Mouse (Mus musculus): Measurements from ENCODE around the gene Susd1.

Gene Susd1

DNA sequence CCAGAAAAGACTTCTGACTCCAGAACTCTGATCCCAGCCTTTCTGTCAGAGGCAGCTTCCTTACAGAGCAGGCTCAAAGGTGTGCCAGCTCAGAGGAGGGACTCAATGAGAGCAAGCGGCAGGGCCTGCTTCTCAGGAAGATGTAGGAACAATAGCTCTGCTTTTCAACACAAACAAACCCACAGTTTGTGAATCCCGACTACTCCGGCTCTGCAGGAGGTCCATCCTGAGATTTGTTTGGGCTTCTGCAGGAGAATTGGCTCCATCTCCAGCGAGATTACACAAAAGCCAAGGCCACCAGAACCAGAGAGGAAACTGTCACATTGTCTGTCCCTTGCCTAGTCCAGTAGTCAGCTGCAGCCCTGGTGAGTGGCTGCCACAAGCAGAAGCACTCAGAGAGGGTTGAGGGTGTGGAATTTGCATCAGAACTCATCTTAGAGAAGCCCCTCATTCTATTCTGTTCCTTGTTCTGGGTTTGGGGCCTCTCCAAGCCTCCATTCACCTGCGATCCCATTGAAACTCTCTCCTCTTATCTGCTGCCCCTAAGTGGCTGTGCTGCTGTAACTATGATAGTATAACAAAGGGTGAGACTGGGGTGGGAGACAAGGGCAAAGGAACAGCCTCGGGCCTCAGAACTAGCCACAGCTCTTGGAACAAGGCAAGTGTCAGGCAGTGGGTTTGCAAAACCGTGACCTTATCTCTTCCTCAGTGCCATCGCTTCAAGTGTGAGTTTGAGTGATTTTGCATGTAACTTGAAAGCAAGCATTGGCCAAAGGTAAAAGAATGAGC is 155.5 kb downstream of the Susd1 start:
- no peak for DNase-seq (ENCODE audit: low spot score)

DNA sequence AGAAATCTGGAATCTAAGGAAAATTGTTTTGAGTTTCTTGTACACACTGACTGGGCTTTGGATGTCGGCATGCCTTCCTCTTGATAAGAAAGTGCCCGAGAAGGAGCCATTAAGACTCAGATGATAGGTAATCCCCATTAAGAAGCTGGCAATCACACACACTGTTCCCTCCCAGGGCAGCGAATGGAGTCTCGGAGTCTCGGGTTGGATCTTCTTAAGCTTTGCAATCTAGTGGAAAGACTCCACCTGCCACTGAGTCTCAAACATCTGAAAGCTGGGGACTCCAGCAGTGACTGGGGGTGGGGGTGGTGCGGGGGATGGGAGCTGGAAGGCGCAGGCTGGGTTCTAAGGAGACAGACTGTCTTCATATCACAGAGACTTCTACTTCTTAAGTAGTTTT is 156.3 kb downstream of the Susd1 start:
- DNase-seq (ENCODE audit: low spot score), result no peak

DNA sequence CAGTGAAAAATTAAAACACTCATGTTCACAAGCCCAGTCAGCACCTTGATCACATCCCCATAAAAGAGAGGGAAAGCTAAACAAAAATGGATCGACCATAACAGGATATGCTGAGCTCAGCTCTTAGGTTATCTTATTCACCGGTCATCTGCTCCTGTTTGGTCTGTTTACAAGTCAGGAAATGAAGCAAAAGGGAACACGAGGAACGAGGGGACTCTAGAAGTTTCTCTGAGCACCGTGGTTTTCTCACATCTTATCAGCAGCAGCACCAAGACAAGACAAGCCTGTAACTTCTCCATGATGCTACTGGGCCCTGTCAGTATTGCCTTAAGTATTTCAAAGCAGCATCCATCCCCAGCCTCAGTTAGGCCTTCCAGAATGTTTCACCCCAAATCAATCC is 157.6 kb downstream of the Susd1 start:
- no peak for DNase-seq (ENCODE audit: low spot score)

DNA sequence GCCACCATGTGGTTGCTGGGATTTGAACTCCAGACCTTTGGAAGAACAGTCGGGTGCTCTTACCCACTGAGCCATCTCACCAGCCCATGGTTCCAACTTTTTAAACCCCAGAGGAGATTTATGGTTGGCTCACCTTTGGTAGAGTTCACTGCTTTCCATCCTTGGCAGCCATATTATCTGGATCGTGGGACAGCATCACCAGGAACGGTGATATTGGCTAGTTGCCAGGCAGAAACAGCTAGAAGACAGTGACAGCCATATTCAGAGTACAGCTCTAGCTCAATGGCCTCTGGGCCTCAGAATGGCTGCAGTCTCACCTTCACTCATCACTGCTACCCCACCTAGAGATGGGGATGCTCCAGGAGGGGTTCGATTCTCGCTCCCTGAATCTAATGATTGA is 159.3 kb downstream of the Susd1 start:
- DNase-seq (ENCODE audit: low spot score), result no peak

DNA sequence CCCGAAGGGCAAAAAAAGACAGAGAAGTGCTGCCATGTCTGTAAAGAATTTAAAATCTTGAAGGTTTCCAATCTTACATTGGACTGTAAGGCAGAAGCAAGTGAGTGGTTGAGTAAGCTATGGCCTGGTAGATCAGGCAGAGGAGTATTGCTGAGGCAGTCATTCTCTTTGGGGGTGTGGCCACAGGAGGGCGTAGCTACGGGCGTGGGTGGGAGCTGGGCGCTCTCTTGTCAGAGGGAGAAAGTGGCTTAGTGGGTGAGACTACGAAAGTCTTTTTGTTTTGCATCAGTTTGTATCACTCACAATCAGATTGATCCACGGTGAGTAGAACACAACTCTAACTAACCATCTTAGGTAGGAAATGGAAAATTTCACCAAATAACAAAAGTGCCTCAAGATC is 160.0 kb downstream of the Susd1 start:
- DNase-seq (ENCODE audit: low spot score), result no peak

DNA sequence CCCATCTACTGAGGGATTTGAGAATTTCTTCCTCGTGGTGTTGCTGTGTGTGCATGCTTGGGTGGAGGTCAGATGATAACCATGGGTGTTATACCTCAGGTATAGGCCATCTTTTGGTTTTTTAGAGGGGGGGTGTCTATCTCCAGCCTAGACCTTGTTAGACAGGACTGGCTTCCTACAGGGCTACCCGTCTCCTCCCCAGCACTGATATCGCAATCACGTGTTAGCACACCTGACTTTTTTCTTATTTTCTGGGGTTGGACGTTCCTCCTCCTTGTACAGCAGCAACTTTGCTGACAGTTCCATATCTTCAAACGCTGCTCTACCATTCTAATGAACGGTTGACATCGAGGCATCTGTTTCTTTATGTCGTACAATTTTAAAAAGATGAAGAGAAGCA is 160.5 kb downstream of the Susd1 start:
- DNase-seq (ENCODE audit: low spot score), result no peak

DNA sequence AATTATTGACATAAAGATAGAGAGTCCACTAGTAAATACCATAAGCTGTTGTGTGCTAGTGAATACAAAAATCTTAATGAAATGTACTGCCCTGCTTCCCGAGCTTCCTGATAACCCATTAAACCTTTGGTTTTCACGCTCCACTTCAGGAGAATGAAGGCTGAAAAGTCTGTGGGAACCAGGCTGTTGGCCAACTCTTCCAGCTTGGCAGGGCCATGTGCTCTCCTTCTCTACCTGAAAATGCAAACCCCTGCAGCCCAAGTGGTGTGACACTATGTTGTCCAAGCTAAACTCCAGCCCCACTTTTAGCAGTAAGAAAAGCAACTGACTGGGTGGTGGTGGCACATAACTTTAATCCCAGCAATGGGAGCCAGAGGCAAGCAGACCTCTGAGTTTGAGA is 162.5 kb downstream of the Susd1 start:
- DNase-seq (ENCODE audit: low spot score), result no peak

DNA sequence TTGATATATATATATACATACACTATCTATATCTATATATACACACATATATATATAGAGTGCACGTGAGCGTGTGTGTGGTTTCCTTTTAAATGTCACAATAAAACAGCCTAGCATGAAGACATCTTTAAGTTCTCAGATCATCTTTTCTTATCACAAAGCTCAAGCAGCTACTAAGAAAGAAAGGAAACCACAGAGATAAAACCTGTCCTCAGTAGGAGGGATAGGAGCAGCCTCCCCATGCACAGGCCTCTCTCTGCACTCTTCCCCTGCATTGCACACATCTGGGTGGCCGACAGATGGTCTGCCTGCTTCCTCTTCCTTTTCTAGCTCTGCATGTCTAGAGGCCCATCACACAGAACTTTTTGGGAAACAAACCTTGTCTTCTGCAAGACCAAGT is 162.9 kb downstream of the Susd1 start:
- DNase-seq (ENCODE audit: low spot score), result no peak

DNA sequence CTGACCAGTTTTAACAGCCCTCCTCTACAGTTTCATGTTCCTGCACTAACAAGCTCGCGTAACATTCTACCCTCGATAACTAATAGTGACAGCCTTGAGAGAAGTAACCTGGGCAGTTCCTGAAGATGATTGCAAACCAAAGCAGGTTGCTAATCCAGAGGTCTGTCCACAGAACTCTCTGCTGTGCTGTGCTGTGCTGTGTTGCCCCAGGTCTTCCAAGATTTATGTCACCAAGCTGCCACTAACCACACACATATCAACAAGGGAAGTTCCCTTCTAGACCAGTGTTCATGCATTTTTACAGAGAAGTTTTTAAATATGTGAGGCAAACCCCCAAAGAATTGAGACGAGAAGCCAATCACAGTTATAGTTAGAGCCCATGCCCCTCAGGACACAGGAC is 164.3 kb downstream of the Susd1 start:
- no peak for DNase-seq (ENCODE audit: low spot score)

DNA sequence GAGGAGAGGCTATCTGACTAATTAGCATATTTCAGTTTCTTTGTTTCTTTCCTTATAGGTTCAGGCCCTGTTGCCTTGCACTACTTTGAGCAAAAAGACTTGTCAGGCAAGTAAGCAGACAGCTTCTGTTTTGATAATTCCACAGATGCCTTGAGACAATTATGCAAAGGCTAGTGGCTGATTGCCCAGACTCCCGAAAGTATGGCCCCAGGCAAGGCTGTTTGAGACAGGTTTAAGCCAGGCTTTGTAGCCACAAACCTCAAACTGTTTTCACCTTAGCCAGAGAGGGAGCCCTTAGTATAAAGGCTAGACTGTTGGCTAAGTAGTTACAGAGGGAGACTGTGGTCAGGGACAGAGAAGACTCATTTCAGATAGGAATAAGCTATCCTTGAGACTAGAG is 165.1 kb downstream of the Susd1 start:
- DNase-seq (ENCODE audit: low spot score), result no peak

DNA sequence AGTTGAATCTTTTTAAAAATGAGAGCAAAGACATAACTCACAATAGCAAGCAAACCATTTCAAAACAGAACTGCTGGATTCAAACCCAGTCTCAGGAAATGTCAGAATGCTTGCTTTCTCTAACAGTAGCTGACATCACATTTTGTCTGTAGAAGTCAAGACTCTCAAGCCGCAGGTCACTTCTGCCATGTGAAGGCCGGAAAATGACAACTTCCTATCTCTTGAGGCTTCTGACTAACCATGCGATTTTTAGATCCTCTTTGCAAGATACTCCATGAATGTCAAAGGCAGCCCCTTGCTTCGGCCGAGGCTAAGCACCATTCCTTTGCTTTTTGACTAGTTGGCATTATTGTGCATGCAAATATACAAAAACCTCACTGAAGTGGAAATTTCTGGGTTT is 172.8 kb downstream of the Susd1 start:
- no peak for DNase-seq (ENCODE audit: low spot score)

DNA sequence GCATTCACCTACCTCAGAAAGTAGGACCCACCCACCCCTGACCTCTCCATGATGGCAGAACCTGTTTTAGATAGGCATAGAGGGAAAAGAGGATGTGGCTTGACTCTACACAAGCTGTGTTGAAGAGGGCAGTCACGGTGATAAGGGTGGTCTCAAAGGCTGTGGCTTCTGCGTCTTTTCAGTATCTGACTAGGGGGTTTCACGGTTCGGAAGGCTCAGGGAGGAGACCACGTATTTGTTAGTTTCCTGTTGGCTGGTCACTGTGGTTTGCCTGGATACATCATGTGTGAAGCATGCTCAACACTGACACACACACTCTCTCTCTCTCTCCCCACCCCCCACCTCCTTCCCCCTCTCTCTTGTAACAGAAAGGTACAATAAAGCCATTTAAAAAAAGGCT is 173.3 kb downstream of the Susd1 start:
- DNase-seq (ENCODE audit: low spot score), result no peak

Data from yolk sac, embryonic 10.5 days (tissue).